Mouse (Mus musculus) liver, postnatal 0 days (tissue): ENCODE results near the gene Gm4070. TPM values are rescaled to one million over a fixed set of nuclear protein-coding genes. Genes with fewer than 3 reads are reported as not detected.
"Not testable (repeated sequence)": the region's sequence is repeated elsewhere in the genome, so short reads cannot be mapped to it uniquely, and the experiment has no call there.

Experiments
- ATAC-seq: fragments of 200-750 bp; cut with Nextera tagmentation; 2 replicates; pipeline ENCODE4 v1.8.0; 2017; ENCODE audit warnings: mild to moderate bottlenecking, moderate library complexity
- DNase-seq: peaks from one replicate; pipeline ENCODE4 v3.0.0-alpha.2; 2016
- H3K27ac ChIP-seq: fragments of 300-500 bp; sonication (generic); 2 replicates; pipeline ENCODE4 v1.5.1; 2014; ENCODE audit warnings: antibody characterized with exemption, moderate library complexity, mild to moderate bottlenecking, low read depth
- H3K27me3 ChIP-seq: fragments of 300-500 bp; sonication (generic); 2 replicates; pipeline ENCODE4 v1.6.1; 2014; ENCODE audit warnings: low read length, control low read depth, mixed read lengths; ENCODE audit not compliant: insufficient read depth
- H3K36me3 ChIP-seq: fragments of 300-500 bp; sonication (generic); replicated peaks from 2 replicates; pipeline ENCODE4 v1.6.1; 2014; ENCODE audit warnings: mild to moderate bottlenecking, control low read depth, low read length, moderate library complexity, mixed read lengths; ENCODE audit not compliant: insufficient read depth
- H3K4me1 ChIP-seq: fragments of 300-500 bp; sonication (generic); 2 replicates; pipeline ENCODE4 v1.6.1; 2014; ENCODE audit warnings: antibody characterized with exemption, mild to moderate bottlenecking, control low read depth; ENCODE audit not compliant: insufficient read depth
- H3K4me2 ChIP-seq: fragments of 300-500 bp; sonication (generic); 2 replicates; pipeline ENCODE4 v1.6.1; 2014; ENCODE audit warnings: low read depth, mild to moderate bottlenecking, low read length, moderate library complexity, mixed read lengths
- H3K4me3 ChIP-seq: fragments of 300-500 bp; sonication (generic); 2 replicates; pipeline ENCODE4 v1.5.1; 2014; ENCODE audit warnings: low read depth, low read length
- H3K9ac ChIP-seq: fragments of 300-500 bp; sonication (generic); replicated peaks from 2 replicates; pipeline ENCODE4 v1.6.1; 2014; ENCODE audit warnings: mild to moderate bottlenecking, moderate library complexity
- H3K9me3 ChIP-seq: fragments of 300-500 bp; sonication (generic); 2 replicates; pipeline ENCODE4 v1.6.1; 2016; ENCODE audit warnings: mild to moderate bottlenecking, control low read depth, low read length, mixed read lengths
- WGBS: fragments of 180-500 bp; shearing (Covaris S2); extraction: QIAGEN DNeasy Blood & Tissue Kit; methylation state at CpG from one replicate; pipeline ENCODE4 v1.1.7; 2014; ENCODE audit not compliant: insufficient replicate concordance; 5-methylcytosine and 5-hydroxymethylcytosine counted together
- polyA plus RNA-seq: library from polyadenylated mRNA; unstranded; fragments of >200 nt; fragmentation: Nextera tagmentation; extraction: Ambion mirVana; gene quantifications from 2 replicates; pipeline ENCODE4 v1.2.1, GENCODE M21; 2015

Gene Gm4070
- polyA plus RNA-seq = 0.44 and 1.4 TPM in 2 replicates

- not testable (repeated sequence) for H3K27me3 ChIP-seq, H3K9ac ChIP-seq, H3K27ac ChIP-seq, DNase-seq, H3K4me3 ChIP-seq, H3K9me3 ChIP-seq, H3K4me1 ChIP-seq, H3K4me2 ChIP-seq, H3K36me3 ChIP-seq
- ATAC-seq = peak; percentile 63
- WGBS = 14% methylated on average over 1 of the region's 1 CpGs
These were observed at the start of gene Gm4070 for GRCm38 (mm10) chr7:105953812-105954211. Gm4070 (minus strand) TSS chr7:105953967.

- not testable (repeated sequence) for H3K27ac ChIP-seq, H3K4me3 ChIP-seq, H3K4me2 ChIP-seq, H3K36me3 ChIP-seq, DNase-seq, H3K9ac ChIP-seq, H3K9me3 ChIP-seq, H3K4me1 ChIP-seq, H3K27me3 ChIP-seq
- peak; percentile 47; the same call in 1 of the 2 replicates for ATAC-seq
These were observed 773 bp upstream of the Gm4070 start for GRCm38 (mm10) chr7:105954540-105954939.

DNA sequence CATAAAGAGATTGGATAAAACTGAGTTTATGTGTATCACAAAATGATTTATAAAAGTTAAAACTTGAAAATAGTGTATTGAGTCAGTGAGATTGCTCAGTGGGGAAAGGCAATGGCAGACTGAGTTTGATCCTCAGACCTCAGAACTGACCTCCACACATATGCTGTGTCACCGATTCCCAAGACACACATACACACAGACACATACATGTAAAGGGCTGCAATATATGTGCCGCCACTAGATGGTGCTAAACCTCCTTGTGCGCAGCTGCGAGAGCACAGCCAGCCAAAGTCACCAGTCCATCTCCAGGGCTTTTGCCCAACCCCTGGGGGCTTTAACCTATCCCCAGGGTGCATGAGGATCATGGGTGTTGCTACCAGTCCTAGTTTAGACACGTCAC, 1.4 kb downstream of the Gm4070 start:
- WGBS = no CpG with 5 or more reads among the region's 5 CpGs
- H3K36me3 ChIP-seq, H3K27ac ChIP-seq, H3K9me3 ChIP-seq, H3K4me1 ChIP-seq, DNase-seq, H3K4me3 ChIP-seq, H3K9ac ChIP-seq, H3K4me2 ChIP-seq, H3K27me3 ChIP-seq: not testable (repeated sequence)
- ATAC-seq = peak; percentile 81

- not testable (repeated sequence) for H3K9ac ChIP-seq, DNase-seq, H3K27ac ChIP-seq, H3K27me3 ChIP-seq, H3K4me3 ChIP-seq, H3K4me2 ChIP-seq, H3K9me3 ChIP-seq, H3K36me3 ChIP-seq, H3K4me1 ChIP-seq
- 77% methylated on average over 1 of the region's 3 CpGs for WGBS
- peak; percentile 33; the same call in 1 of the 2 replicates for ATAC-seq
These were observed 8.5 kb downstream of the Gm4070 start for GRCm38 (mm10) chr7:105945238-105945637.

GRCm38 (mm10) chr7:105932132-105932531, 21.6 kb downstream of the Gm4070 start:
- not testable (repeated sequence) for H3K27ac ChIP-seq, H3K9me3 ChIP-seq, ATAC-seq, H3K36me3 ChIP-seq, H3K4me3 ChIP-seq, H3K9ac ChIP-seq, H3K4me1 ChIP-seq, H3K4me2 ChIP-seq, DNase-seq, H3K27me3 ChIP-seq
- WGBS = no CpG with 5 or more reads among the region's 1 CpGs

DNA sequence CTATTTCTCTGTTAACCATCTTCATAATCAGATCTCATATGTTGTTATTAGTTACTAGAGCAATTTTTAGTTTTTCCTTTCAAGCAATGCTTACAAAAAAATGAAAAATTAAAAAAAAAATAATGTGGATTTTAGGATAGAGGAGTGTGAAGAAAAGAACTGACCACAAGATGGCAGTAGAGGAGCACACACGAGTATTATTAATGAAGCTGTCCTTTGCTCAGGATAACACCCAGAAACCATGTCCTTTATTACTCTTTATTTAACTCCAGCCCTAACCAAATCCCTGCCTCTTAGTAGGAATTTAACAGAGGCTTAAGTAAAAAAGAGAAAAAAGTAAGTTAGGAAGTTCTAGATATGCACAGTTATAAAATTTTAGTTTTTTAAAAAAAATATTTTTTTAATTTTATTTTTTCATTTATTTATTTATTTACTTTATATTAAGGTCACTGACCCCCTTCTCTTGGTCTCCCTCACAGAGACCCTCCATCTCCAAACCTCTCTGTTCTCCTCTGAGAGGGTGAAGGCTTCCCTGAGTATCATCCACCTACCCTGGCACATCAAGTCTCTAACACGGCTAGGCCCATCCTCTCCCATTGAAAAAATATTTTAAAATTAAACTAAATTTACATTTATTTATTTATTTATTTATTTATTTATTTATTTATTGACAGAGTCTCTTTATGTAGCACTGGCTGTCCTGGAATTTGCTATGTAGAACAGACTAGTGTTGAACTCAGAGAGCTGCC, 70.0 kb downstream of the Gm4070 start:
- H3K4me2 ChIP-seq, H3K9me3 ChIP-seq, H3K9ac ChIP-seq, H3K36me3 ChIP-seq, H3K4me3 ChIP-seq, H3K27ac ChIP-seq, DNase-seq, ATAC-seq, H3K27me3 ChIP-seq, H3K4me1 ChIP-seq: not testable (repeated sequence)
- WGBS = no CpG with 5 or more reads among the region's 2 CpGs

- not testable (repeated sequence) for H3K9ac ChIP-seq, H3K27ac ChIP-seq, ATAC-seq, H3K4me3 ChIP-seq, H3K36me3 ChIP-seq, DNase-seq, H3K27me3 ChIP-seq, H3K4me2 ChIP-seq, H3K9me3 ChIP-seq, H3K4me1 ChIP-seq
- WGBS = 78% methylated on average over 1 of the region's 2 CpGs
These were observed 73.9 kb downstream of the Gm4070 start for GRCm38 (mm10) chr7:105879717-105880484.

DNA sequence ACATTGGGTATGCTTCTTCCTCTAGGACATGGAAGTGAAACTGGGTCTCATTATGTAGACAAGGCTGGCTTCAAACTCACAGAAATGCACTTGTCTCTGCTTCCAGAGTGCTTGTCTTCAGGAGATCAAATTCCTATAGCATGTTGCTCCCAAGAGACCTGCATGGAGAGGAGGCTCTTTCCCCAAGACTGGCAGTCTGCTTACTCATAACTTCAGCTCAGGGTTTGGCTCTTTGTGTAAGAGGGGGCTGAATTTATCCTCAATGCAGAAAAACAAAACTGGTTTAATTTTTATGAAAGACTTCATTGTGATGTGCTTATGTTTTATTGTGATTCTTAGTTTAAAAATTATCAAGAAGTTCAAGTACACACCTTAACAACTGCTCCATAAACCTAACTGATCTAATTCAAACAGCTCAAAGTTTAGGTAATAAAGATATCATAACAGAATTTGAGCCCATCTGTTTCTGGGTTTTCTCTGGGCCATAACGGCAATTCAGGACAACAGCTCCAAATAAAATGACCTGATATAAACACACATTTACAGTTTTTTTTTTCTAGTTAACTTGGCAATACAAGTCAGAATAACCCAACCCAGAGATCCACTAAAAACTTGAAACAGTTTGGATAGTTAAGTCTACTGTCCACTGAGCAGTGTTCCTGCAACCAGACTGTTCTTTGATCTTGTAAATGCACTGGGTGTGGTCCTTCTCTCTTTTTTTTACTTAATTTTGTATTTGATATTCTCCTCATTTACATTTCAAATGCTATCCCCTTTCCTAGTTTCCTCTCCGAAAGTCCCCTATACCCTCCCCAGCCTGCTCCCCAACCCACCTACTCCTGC, 97.8 kb downstream of the Gm4070 start:
- not testable (repeated sequence) for H3K9me3 ChIP-seq, H3K36me3 ChIP-seq, H3K4me2 ChIP-seq, DNase-seq, H3K27ac ChIP-seq, H3K9ac ChIP-seq, ATAC-seq, H3K27me3 ChIP-seq, H3K4me3 ChIP-seq, H3K4me1 ChIP-seq
- WGBS = no CpG with 5 or more reads among the region's 2 CpGs
